Mouse (Mus musculus) embryo, embryonic 11.5 days (tissue): ENCODE data around the gene Pan2.
"Not testable (repeated sequence)": the region's sequence is repeated elsewhere in the genome, so short reads cannot be mapped to it uniquely, and the experiment has no call there.

ENCODE experiments used
- DNase-seq: peaks from one replicate; pipeline ENCODE4 v3.0.0-alpha.2; 2012; ENCODE audit warnings: low read depth, low spot score

Gene Pan2

GRCm38 (mm10) chr10:128283604-128284579 is 19.2 kb upstream of the Pan2 start:
- peak; percentile 65 for DNase-seq

- DNase-seq, result not testable (repeated sequence)
These were observed 12.5 kb upstream of the Pan2 start for GRCm38 (mm10) chr10:128290594-128290993.

- DNase-seq, result no peak
These were observed 6.6 kb upstream of the Pan2 start for GRCm38 (mm10) chr10:128296370-128297090.

- DNase-seq, result no peak
These were observed 5.9 kb upstream of the Pan2 start for GRCm38 (mm10) chr10:128297221-128297620.

GRCm38 (mm10) chr10:128297622-128298021 is 5.5 kb upstream of the Pan2 start:
- no peak for DNase-seq

- no peak for DNase-seq
These were observed 4.9 kb upstream of the Pan2 start for GRCm38 (mm10) chr10:128298243-128298642.

GRCm38 (mm10) chr10:128298702-128299171 is 4.4 kb upstream of the Pan2 start, which contains the start of gene Il23a:
Gene Il23a, minus strand, starts transcription at chr10:128298752.
- no peak for DNase-seq

- DNase-seq, result no peak
These were observed 778 bp upstream of the Pan2 start for GRCm38 (mm10) chr10:128302357-128302756.

- DNase-seq, result no peak
These were observed 380 bp upstream of the Pan2 start for GRCm38 (mm10) chr10:128302785-128303125.

GRCm38 (mm10) chr10:128309654-128310053 is 6.5 kb downstream of the Pan2 start:
- DNase-seq, result no peak

GRCm38 (mm10) chr10:128310177-128310576 is 7.0 kb downstream of the Pan2 start:
- no peak for DNase-seq

GRCm38 (mm10) chr10:128310902-128311301 is 7.8 kb downstream of the Pan2 start:
- no peak for DNase-seq

- no peak for DNase-seq
These were observed 12.4 kb downstream of the Pan2 start for GRCm38 (mm10) chr10:128315578-128315977.

- no peak for DNase-seq
These were observed 18.5 kb downstream of the Pan2 start for GRCm38 (mm10) chr10:128321641-128322040.

GRCm38 (mm10) chr10:128322141-128323108 is 19.3 kb downstream of the Pan2 start, which contains the start of gene Cnpy2:
Gene Cnpy2, plus strand, starts transcription at chr10:128322459.
- DNase-seq, result peak; percentile 89

GRCm38 (mm10) chr10:128323516-128323915 is 20.4 kb downstream of the Pan2 start:
- DNase-seq, result no peak

- no peak for DNase-seq
These were observed 23.7 kb downstream of the Pan2 start for GRCm38 (mm10) chr10:128326825-128327224.

- no peak for DNase-seq
These were observed 24.5 kb downstream of the Pan2 start for GRCm38 (mm10) chr10:128327610-128328009.

- not testable (repeated sequence) for DNase-seq
These were observed 29.5 kb downstream of the Pan2 start for GRCm38 (mm10) chr10:128332358-128333249.

GRCm38 (mm10) chr10:128335582-128335981 is 32.4 kb downstream of the Pan2 start:
- peak; percentile 61 for DNase-seq
